Mouse (Mus musculus) hindbrain, postnatal 0 days (tissue): ENCODE data around the gene Gper1. TPM values are rescaled to one million over a fixed set of nuclear protein-coding genes. Genes with fewer than 3 reads are reported as not detected.

Source experiments
- ATAC-seq: fragments of 200-750 bp; cut with Nextera tagmentation; 2 replicates; pipeline ENCODE4 v1.8.0; 2017; ENCODE audit warnings: mild to moderate bottlenecking, moderate TSS enrichment, moderate library complexity
- DNase-seq: peaks from one replicate; pipeline ENCODE4 v3.0.0-alpha.2; 2015; ENCODE audit warnings: low spot score
- H3K27ac ChIP-seq: fragments of 300-500 bp; sonication (generic); 2 replicates; pipeline ENCODE4 v1.5.1; 2014; ENCODE audit warnings: mild to moderate bottlenecking
- H3K27me3 ChIP-seq: fragments of 300-500 bp; sonication (generic); 2 replicates; pipeline ENCODE4 v1.6.1; 2014; ENCODE audit warnings: low read length, mixed read lengths; ENCODE audit not compliant: insufficient read depth
- H3K36me3 ChIP-seq: fragments of 300-500 bp; sonication (generic); 2 replicates; pipeline ENCODE4 v1.6.1; 2014; ENCODE audit warnings: low read length, mixed read lengths; ENCODE audit not compliant: insufficient read depth
- H3K4me1 ChIP-seq: fragments of 300-500 bp; sonication (generic); 2 replicates; pipeline ENCODE4 v1.6.1; 2014; ENCODE audit warnings: antibody characterized with exemption, low read length, mixed read lengths; ENCODE audit not compliant: insufficient read depth
- H3K4me2 ChIP-seq: fragments of 300-500 bp; sonication (generic); 2 replicates; pipeline ENCODE4 v1.6.1; 2014; ENCODE audit warnings: low read depth, mild to moderate bottlenecking, low read length, moderate library complexity, mixed read lengths
- H3K4me3 ChIP-seq: fragments of 300-500 bp; sonication (generic); 2 replicates; pipeline ENCODE4 v1.5.1; 2014; ENCODE audit warnings: low read length
- H3K9ac ChIP-seq: fragments of 300-500 bp; sonication (generic); replicated peaks from 2 replicates; pipeline ENCODE4 v1.6.1; 2014; ENCODE audit warnings: mild to moderate bottlenecking, low read length, moderate library complexity, mixed read lengths
- H3K9me3 ChIP-seq: fragments of 300-500 bp; sonication (generic); 2 replicates; pipeline ENCODE4 v1.6.1; 2016; ENCODE audit warnings: low read length, mixed read lengths
- CTCF ChIP-seq: IDR thresholded peaks from 2 replicates; pipeline ENCODE4 v1.5.1; 2016; ENCODE audit warnings: antibody characterized with exemption, control low read depth, low read depth
- WGBS: fragments of 180-500 bp; shearing (Covaris S2); extraction: QIAGEN DNeasy Blood & Tissue Kit; methylation state at CpG from one replicate; pipeline ENCODE4 v1.1.7; 2014; 5-methylcytosine and 5-hydroxymethylcytosine counted together
- polyA plus RNA-seq: library from polyadenylated mRNA; unstranded; fragments of >200 nt; fragmentation: Nextera tagmentation; extraction: Ambion mirVana; gene quantifications from 2 replicates; pipeline ENCODE4 v1.2.1, GENCODE M21; 2015
- total RNA-seq: library from RNA; depleted of rRNA; stranded (reverse); fragments of >200 nt; gene quantifications from 2 replicates; pipeline ENCODE4 v1.2.3, GENCODE M21; 2014

Gene Gper1
- total and polyA plus RNA-seq, 2 experiments from 2014 or later, result 5.6 to 9.6 TPM

DNA sequence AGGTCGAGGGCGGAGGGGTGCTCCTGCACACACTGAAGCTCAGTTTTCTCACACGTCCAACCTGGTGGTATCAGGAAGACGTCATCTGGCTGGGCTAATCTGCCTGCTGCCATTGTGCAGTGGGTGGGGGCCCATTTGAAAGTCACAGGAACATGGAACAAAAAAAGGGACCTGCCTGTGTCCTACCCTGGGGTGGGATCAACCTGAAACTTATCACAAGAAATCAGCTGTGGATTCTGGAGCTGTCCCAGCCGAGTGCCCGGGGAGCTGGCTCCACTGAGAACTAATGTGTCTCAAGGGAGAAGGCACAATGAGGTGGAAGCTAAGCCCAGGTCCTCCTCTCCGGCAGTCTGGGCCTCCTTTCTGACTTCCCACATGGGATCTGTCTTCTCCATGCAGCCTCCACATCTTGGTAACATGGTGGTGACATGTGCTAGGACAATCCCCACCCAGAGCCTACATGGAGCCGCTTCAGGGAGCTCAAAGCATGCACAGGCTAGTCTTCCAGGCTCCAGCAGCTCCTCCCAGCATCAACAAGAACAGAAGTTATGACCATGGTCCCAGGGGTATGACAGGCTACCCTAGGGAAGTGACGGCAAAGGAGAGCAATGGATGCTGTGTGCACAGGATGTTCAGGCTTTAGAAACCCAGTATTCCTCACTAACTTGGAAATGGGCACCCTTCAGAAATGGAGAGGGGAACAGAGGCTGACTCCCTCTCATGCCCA lies 11.1 kb downstream of the Gper1 start:
- 78% methylated on average over 9 of the region's 9 CpGs for WGBS

DNA sequence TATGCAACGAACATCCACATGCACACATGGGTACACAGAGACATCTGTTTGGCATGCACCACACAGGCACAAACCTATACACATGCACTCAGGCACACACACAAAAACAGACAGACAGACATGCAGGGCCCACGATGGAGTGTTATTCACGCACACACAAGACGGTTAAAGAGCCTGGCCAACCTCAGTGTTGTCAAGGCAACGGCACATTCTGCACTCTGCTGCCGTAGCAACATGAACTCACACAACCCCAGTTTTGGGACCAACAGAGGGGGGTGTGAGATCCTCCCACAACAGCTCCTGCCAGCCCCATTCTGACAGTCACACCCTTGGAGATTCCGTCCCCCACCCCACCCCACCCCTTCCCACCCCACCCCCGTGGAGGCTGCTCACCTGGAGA lies 12.0 kb downstream of the Gper1 start:
- peaks cover 20% of the 10 kb centered on the region for H3K4me1 ChIP-seq
- no peak for TF ChIP-seq CTCF
- 10% methylated on average over 8 of the region's 8 CpGs for WGBS
- no peaks in the 10 kb centered on the region for H3K9me3 ChIP-seq
- no peak overlapping the region for H3K4me2 ChIP-seq
- H3K4me3 ChIP-seq, result no peak overlapping the region
- H3K27ac ChIP-seq, result peak overlapping the region; percentile 69
- 0 out of 2 replicates have a peak overlapping the region, but pooled peaks have one; percentile 1 for H3K9ac ChIP-seq
- DNase-seq, result peak; percentile 80
- peak; percentile 72 for ATAC-seq
- H3K27me3 ChIP-seq, result no peaks in the 10 kb centered on the region
- H3K36me3 ChIP-seq, result no peaks in the 10 kb centered on the region

More for the DNA sequence above, 11.1 kb downstream of the Gper1 start:
- no peak for ATAC-seq
- Histone ChIP-seq H3K9ac (no peak overlapping the region), H3K9me3 (no peaks in the 10 kb centered on the region), H3K27me3 (no peaks in the 10 kb centered on the region), H3K4me3 (no peak overlapping the region), H3K4me1 (peaks cover 26% of the 10 kb centered on the region), H3K36me3 (no peaks in the 10 kb centered on the region), H3K4me2 (no peak overlapping the region), H3K27ac (no peak overlapping the region)
- no peak for TF ChIP-seq CTCF
- DNase-seq, result no peak

DNA sequence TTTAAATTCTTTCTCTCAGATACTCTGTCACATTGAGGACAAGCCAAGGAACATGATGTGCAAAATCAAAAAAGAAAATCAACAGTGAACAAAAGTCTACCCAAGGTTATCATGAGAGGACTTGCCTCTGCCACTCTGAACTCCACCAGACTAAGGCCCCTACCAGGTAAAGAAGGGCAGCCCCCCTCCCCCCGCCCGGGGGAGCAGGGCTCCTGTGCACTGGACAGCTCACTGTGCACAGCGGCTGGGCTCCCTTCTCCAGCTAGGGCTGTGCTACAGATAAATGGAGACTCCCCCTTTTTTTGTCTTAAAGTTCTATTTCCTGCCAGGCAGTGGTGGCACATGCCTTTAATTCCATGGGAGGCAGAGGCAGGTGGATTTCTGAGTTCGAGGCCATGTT lies 14.8 kb downstream of the Gper1 start:
- Histone ChIP-seq H3K27me3 (no peaks in the 10 kb centered on the region), H3K36me3 (no peaks in the 10 kb centered on the region), H3K4me3 (no peak overlapping the region), H3K9ac (no peak overlapping the region), H3K4me1 (peaks cover 28% of the 10 kb centered on the region), H3K27ac (no peak overlapping the region), H3K9me3 (no peaks in the 10 kb centered on the region), H3K4me2 (no peak overlapping the region)
- ATAC-seq (no peak), DNase-seq (no peak)
- TF ChIP-seq CTCF, result no peak
- 92% methylated on average over 4 of the region's 4 CpGs for WGBS

DNA sequence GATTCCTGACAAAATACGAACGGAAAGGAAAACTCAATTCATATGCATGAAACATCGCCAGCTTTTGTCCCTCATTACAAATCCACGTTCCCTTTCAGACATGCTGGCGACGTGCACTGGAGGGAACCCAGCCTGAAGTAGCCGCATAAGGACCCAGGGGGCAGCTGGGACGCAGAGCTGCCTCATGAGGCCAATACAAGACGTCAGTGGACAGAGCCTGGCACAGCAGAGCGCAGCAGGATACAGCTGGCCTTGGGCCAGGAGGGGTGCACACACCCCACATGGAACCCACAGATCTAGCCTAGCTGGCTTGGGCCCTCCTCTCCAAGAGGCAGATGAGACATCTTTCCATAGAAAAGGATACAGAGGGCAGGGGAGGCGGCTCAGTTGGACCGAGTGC lies 15.5 kb downstream of the Gper1 start:
- H3K4me2 ChIP-seq, result no peak overlapping the region
- DNase-seq (peak; percentile 31), ATAC-seq (no peak)
- no peak for TF ChIP-seq CTCF
- H3K9me3 ChIP-seq, result no peaks in the 10 kb centered on the region
- H3K36me3 ChIP-seq, result no peaks in the 10 kb centered on the region
- no peak overlapping the region for H3K9ac ChIP-seq
- peaks cover 32% of the 10 kb centered on the region for H3K4me1 ChIP-seq
- peak overlapping the region; percentile 48; the same call in 1 of the 2 replicates for H3K27ac ChIP-seq
- 39% methylated on average over 12 of the region's 12 CpGs for WGBS
- no peaks in the 10 kb centered on the region for H3K27me3 ChIP-seq
- H3K4me3 ChIP-seq, result no peak overlapping the region

DNA sequence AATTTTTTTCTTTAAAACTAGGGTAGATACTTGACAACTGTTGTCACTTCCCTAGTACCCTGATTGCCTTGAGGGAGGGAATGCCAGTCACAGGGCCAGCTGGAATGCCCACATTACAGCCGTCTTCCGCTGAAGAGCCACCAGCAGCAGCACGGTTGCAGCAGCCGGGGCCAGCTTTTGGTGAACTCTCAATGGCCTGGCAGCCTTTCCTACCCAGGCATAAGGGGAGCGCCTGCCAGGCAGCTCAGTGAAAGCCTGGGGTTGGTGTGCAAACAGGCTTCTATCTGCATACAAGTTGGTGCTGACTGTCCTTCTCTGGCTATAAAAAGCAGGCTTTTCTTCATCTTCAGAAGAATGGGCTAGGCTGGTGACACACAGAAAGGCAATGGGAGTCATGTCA lies 17.5 kb downstream of the Gper1 start:
- H3K4me1 ChIP-seq, result peaks cover 19% of the 10 kb centered on the region
- DNase-seq (peak; percentile 68), ATAC-seq (peak; percentile 53)

DNA sequence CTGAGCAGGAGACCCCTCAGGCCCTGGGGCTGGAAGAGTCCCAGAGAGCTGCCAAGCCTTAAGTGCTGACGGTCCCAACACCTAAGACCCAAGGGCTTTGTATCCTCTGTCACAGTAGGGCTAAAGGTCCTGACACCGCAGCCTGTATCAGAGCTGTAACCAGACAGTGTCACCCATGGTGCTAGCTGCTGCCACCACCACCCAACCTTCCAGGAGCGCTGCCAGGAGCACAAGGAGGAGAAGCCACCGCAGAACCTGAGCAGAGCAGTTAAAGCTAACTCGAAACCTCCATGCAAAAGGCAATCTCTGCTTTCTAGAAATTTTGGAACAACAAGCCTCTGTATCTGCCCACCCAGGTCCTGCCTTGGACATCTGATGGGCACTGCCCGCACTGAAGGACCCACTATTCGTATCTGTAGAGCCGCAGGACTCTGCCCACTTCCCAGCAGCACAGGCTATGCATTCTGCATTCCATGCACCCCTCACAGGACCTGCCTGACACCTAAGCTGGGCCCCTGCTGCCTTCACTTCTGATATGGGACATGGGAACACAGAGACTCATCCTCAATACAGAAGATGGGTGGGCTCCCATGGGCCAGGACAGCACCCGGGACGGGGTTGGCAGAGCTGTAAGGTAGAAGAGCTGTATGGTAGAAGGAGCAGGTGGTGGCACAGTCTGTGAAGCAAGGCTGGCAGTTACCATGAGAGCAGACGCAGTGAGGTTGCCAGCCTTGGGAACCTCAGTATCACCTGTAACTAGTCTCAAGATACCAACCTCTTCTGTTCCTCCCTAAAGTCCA lies 18.2 kb downstream of the Gper1 start:
- H3K4me3 ChIP-seq, result no peak overlapping the region
- H3K27ac ChIP-seq, result peak overlapping the region; percentile 20; the same call in 1 of the 2 replicates
- no peaks in the 10 kb centered on the region for H3K36me3 ChIP-seq
- no peaks in the 10 kb centered on the region for H3K9me3 ChIP-seq
- 87% methylated on average over 11 of the region's 11 CpGs for WGBS
- no peak for ATAC-seq
- H3K9ac ChIP-seq, result no peak overlapping the region
- TF ChIP-seq CTCF, result no peak
- H3K27me3 ChIP-seq, result no peaks in the 10 kb centered on the region
- H3K4me1 ChIP-seq, result peaks cover 17% of the 10 kb centered on the region
- no peak for DNase-seq
- no peak overlapping the region for H3K4me2 ChIP-seq

More for the DNA sequence above, 17.5 kb downstream of the Gper1 start:
- WGBS, result 39% methylated on average over 5 of the region's 5 CpGs
- no peaks in the 10 kb centered on the region for H3K9me3 ChIP-seq
- no peak overlapping the region for H3K9ac ChIP-seq
- peak overlapping the region; percentile 20; the same call in 1 of the 2 replicates for H3K27ac ChIP-seq
- no peaks in the 10 kb centered on the region for H3K36me3 ChIP-seq
- no peak overlapping the region for H3K4me2 ChIP-seq
- no peak overlapping the region for H3K4me3 ChIP-seq
- H3K27me3 ChIP-seq, result no peaks in the 10 kb centered on the region
- no peak for TF ChIP-seq CTCF
